Mouse (Mus musculus) fibroblast of lung, adult 2 months (primary cell): ENCODE data around the gene Tmem108.

Experiments used
- DNase-seq: peaks from one replicate; pipeline ENCODE4 v3.0.0-alpha.2; 2011; ENCODE audit warnings: low read depth

Tmem108 gene

GRCm38 (mm10) chr9:103721081-103721480 lies 40.6 kb downstream of the Tmem108 start:
- DNase-seq, result no peak

- no peak for DNase-seq
Measured at GRCm38 (mm10) chr9:103720021-103720420, 41.6 kb downstream of the Tmem108 start.

GRCm38 (mm10) chr9:103716002-103716401 lies 45.6 kb downstream of the Tmem108 start:
- DNase-seq, result no peak

GRCm38 (mm10) chr9:103715352-103715751 lies 46.3 kb downstream of the Tmem108 start:
- DNase-seq, result no peak

GRCm38 (mm10) chr9:103713230-103713629 lies 48.4 kb downstream of the Tmem108 start:
- no peak for DNase-seq

GRCm38 (mm10) chr9:103712711-103713110 lies 48.9 kb downstream of the Tmem108 start:
- DNase-seq, result no peak

GRCm38 (mm10) chr9:103709694-103710093 lies 51.9 kb downstream of the Tmem108 start:
- no peak for DNase-seq

- no peak for DNase-seq
Measured at GRCm38 (mm10) chr9:103708514-103709173, 53.0 kb downstream of the Tmem108 start.

GRCm38 (mm10) chr9:103707857-103708256 lies 53.8 kb downstream of the Tmem108 start:
- no peak for DNase-seq

- DNase-seq, result no peak
Measured at GRCm38 (mm10) chr9:103707000-103707790, 54.4 kb downstream of the Tmem108 start.

- DNase-seq, result no peak
Measured at GRCm38 (mm10) chr9:103705717-103706116, 55.9 kb downstream of the Tmem108 start.

GRCm38 (mm10) chr9:103703014-103703413 lies 58.6 kb downstream of the Tmem108 start:
- no peak for DNase-seq

GRCm38 (mm10) chr9:103702452-103702851 lies 59.2 kb downstream of the Tmem108 start:
- DNase-seq, result no peak

GRCm38 (mm10) chr9:103701448-103701847 lies 60.2 kb downstream of the Tmem108 start:
- no peak for DNase-seq

- DNase-seq, result no peak
Measured at GRCm38 (mm10) chr9:103700240-103700639, 61.4 kb downstream of the Tmem108 start.

GRCm38 (mm10) chr9:103696967-103697366 lies 64.7 kb downstream of the Tmem108 start:
- DNase-seq, result no peak

- no peak for DNase-seq
Measured at GRCm38 (mm10) chr9:103693826-103694225, 67.8 kb downstream of the Tmem108 start.

- no peak for DNase-seq
Measured at GRCm38 (mm10) chr9:103692699-103693098, 68.9 kb downstream of the Tmem108 start.

- DNase-seq, result no peak
Measured at GRCm38 (mm10) chr9:103691847-103692246, 69.8 kb downstream of the Tmem108 start.

- DNase-seq, result no peak
Measured at GRCm38 (mm10) chr9:103690446-103690845, 71.2 kb downstream of the Tmem108 start.

- DNase-seq, result no peak
Measured at GRCm38 (mm10) chr9:103689697-103690096, 71.9 kb downstream of the Tmem108 start.

- DNase-seq, result no peak
Measured at GRCm38 (mm10) chr9:103689006-103689405, 72.6 kb downstream of the Tmem108 start.

- DNase-seq, result no peak
Measured at GRCm38 (mm10) chr9:103687130-103687529, 74.5 kb downstream of the Tmem108 start.
